In genomic region chr4:95105926-95106622, GRCm38 (mm10) we compare ENCODE assay signal across 8 mouse cellular contexts. TPM values are rescaled to one million over a fixed set of nuclear protein-coding genes. Genes with fewer than 3 reads are reported as not detected.
A peak's percentile ranks its signal among the peaks of the same experiment; 100 is the strongest.
DNase-seq lines count a peak whose midpoint lies in the region; ATAC-seq lines count a peak whose summit lies in the region.

No protein-coding gene starts in this region.

- H3K4me1 ChIP-seq in limb, embryonic 15.5 days: peaks cover 26% of the 10 kb centered on the region

- H3K4me2 ChIP-seq in limb, embryonic 15.5 days: peak overlapping the region; percentile 24; the same call in 1 of the 2 replicates

- no peaks in the 10 kb centered on the region for H3K36me3 ChIP-seq in limb, embryonic 15.5 days

- H3K9me3 ChIP-seq in limb, embryonic 15.5 days: no peaks in the 10 kb centered on the region; the same call in 1 of the 2 replicates

- no peak overlapping the region for H3K9ac ChIP-seq in limb, embryonic 15.5 days

- peak overlapping the region; percentile 71 for H3K27ac ChIP-seq in limb, embryonic 15.5 days

- no peak overlapping the region for H3K4me3 ChIP-seq in limb, embryonic 15.5 days

- WGBS in limb, embryonic 15.5 days: 36% methylated on average over 16 of the region's 16 CpGs

- DNase-seq in kidney, adult 11 months: peak; percentile 28
- no peak for DNase-seq in kidney, adult 18-20 months
- DNase-seq in MN1 (ENCODE audit: low spot score): peak; percentile 58
- DNase-seq in fibroblast of lung, adult 2 months (ENCODE audit: low read depth): peak; percentile 83
- peak; percentile 83 for DNase-seq in naive thymus-derived CD4-positive, alpha-beta T cell, adult 2 months (ENCODE audit: low read depth)
- no peak for DNase-seq in cerebellum, postnatal 14 days

- peak; percentile 95 to 97 for ATAC-seq in hematopoietic stem cell, adult 5-6 weeks (replicated peaks in 1 of 2; ENCODE audit: insufficient read depth in 1 of 2, low FRiP score in 2 of 2, low TSS enrichment in 1 of 2, low read depth in 1 of 2, poor library complexity in 2 of 2, severe bottlenecking in 2 of 2)
- ATAC-seq in limb, embryonic 15.5 days (ENCODE audit: insufficient number of reproducible peaks, low FRiP score, low TSS enrichment, low read depth): no peak

- H3K27me3 ChIP-seq in limb, embryonic 15.5 days: no peaks in the 10 kb centered on the region

RNA-seq across cellular contexts. Expression of gene Jun, which starts 54.1 kb away (rescaled TPM):
- 405 and 467 TPM in 2 replicates for total RNA-seq in hematopoietic stem cell, adult 5-6 weeks (2017)
- polyA plus RNA-seq in limb, embryonic 15.5 days (2015; fragmentation: Nextera tagmentation; extraction: Ambion mirVana): 109 and 112 TPM in 2 replicates

Comparison
In these comparisons a context has a peak if more than half of its experiments do, and no peak if none do; other contexts are left out.
1. DNase-seq: peak in kidney, adult 11 months (single experiment), MN1 (single experiment), fibroblast of lung, adult 2 months (single experiment) and naive thymus-derived CD4-positive, alpha-beta T cell, adult 2 months (single experiment); none in kidney, adult 18-20 months (single experiment) and cerebellum, postnatal 14 days (0 of 2).